Mouse (Mus musculus) limb, embryonic 12.5 days (tissue): ENCODE measurements around the gene Atp13a2. TPM values are rescaled to one million over a fixed set of nuclear protein-coding genes. Genes with fewer than 3 reads are reported as not detected.
A peak's percentile ranks its signal among the peaks of the same experiment; 100 is the strongest.

Experiments
- ATAC-seq: fragments of 200-750 bp; cut with Nextera tagmentation; 2 replicates; pipeline ENCODE4 v1.8.0; 2017; ENCODE audit warnings: low read depth, moderate TSS enrichment; ENCODE audit not compliant: insufficient number of reproducible peaks, insufficient read depth, low FRiP score, low TSS enrichment
- H3K27ac ChIP-seq: fragments of 300-500 bp; sonication (generic); 2 replicates; pipeline ENCODE4 v1.5.1; 2016; ENCODE audit warnings: mild to moderate bottlenecking, moderate library complexity
- H3K27me3 ChIP-seq: fragments of 300-500 bp; sonication (generic); 2 replicates; pipeline ENCODE4 v1.6.1; 2016; ENCODE audit warnings: mild to moderate bottlenecking, moderate library complexity
- H3K36me3 ChIP-seq: fragments of 300-500 bp; sonication (generic); 2 replicates; pipeline ENCODE4 v1.6.1; 2016; ENCODE audit warnings: mild to moderate bottlenecking, moderate library complexity
- H3K4me1 ChIP-seq: fragments of 300-500 bp; sonication (generic); replicated peaks from 2 replicates; pipeline ENCODE4 v1.6.1; 2016
- H3K4me2 ChIP-seq: fragments of 300-500 bp; sonication (generic); 2 replicates; pipeline ENCODE4 v1.6.1; 2016; ENCODE audit warnings: mild to moderate bottlenecking, moderate library complexity
- H3K4me3 ChIP-seq: fragments of 300-500 bp; sonication (generic); replicated peaks from 2 replicates; pipeline ENCODE4 v1.5.1; 2016; ENCODE audit warnings: mild to moderate bottlenecking
- H3K9ac ChIP-seq: fragments of 300-500 bp; sonication (generic); replicated peaks from 2 replicates; pipeline ENCODE4 v1.6.1; 2016; ENCODE audit warnings: mild to moderate bottlenecking, moderate library complexity
- H3K9me3 ChIP-seq: fragments of 300-500 bp; sonication (generic); 2 replicates; pipeline ENCODE4 v1.6.1; 2016; ENCODE audit warnings: mild to moderate bottlenecking, moderate library complexity
- WGBS: fragments of 180-500 bp; shearing (Covaris S2); methylation state at CpG from one replicate; pipeline ENCODE4 v1.1.7; 2016; 5-methylcytosine and 5-hydroxymethylcytosine counted together
- polyA plus RNA-seq: library from polyadenylated mRNA; unstranded; fragments of >200 nt; fragmentation: Nextera tagmentation; extraction: Ambion mirVana; gene quantifications from 2 replicates; pipeline ENCODE4 v1.2.1, GENCODE M21; 2016

Gene Atp13a2
- polyA plus RNA-seq, 1 experiment from 2014 or later = 46.0 TPM

DNA sequence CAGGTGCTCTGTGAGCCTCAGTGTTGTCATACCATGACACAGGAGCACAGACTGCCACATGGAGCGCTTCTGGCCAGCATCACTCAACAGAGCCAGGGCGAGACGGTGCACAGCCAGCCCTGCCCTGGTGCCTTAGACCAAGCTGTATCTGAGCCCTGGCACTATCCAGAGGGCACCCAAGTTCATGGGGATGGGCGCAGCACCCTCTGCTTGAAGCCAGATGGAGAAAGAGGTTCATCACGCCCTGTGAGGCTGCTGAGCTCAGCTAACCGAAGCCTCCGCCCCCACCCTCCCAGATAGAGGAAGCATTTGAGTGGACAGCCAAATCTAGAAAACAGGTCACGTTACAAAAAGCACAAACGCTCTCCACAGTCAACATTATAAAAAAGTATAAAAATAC is 29.6 kb downstream of the Atp13a2 start:
- peaks cover 45% of the 10 kb centered on the region for H3K4me1 ChIP-seq
- no peak overlapping the region for H3K4me3 ChIP-seq
- H3K36me3 ChIP-seq = peaks cover 82% of the 10 kb centered on the region
- peak overlapping the region; percentile 26; the same call in 1 of the 2 replicates for H3K27ac ChIP-seq
- H3K9ac ChIP-seq = no peak overlapping the region
- H3K9me3 ChIP-seq = no peaks in the 10 kb centered on the region
- no peaks in the 10 kb centered on the region for H3K27me3 ChIP-seq
- no peak for ATAC-seq
- H3K4me2 ChIP-seq = no peak overlapping the region
- WGBS = 88% methylated on average over 9 of the region's 9 CpGs

GRCm38 (mm10) chr4:141017657-141018436 is 31.2 kb downstream of the Atp13a2 start:
- Histone ChIP-seq H3K36me3 (peaks cover 74% of the 10 kb centered on the region), H3K9me3 (no peaks in the 10 kb centered on the region), H3K27ac (peak overlapping the region; percentile 26), H3K9ac (no peak overlapping the region), H3K4me1 (peaks cover 40% of the 10 kb centered on the region), H3K4me2 (no peak overlapping the region), H3K4me3 (no peak overlapping the region), H3K27me3 (no peaks in the 10 kb centered on the region)
- WGBS = 81% methylated on average over 29 of the region's 29 CpGs
- ATAC-seq = no peak

GRCm38 (mm10) chr4:141020220-141020619 is 33.5 kb downstream of the Atp13a2 start:
- no peak for ATAC-seq
- peak overlapping the region; percentile 97 for H3K27ac ChIP-seq

GRCm38 (mm10) chr4:141020811-141021613 is 34.3 kb downstream of the Atp13a2 start:
- Histone ChIP-seq H3K4me2 (peak overlapping the region; percentile 43), H3K9ac (peak overlapping the region; percentile 42), H3K36me3 (peaks cover 63% of the 10 kb centered on the region), H3K27ac (peak overlapping the region; percentile 97), H3K9me3 (no peaks in the 10 kb centered on the region), H3K4me3 (no peak overlapping the region; the same call in 1 of the 2 replicates), H3K4me1 (peaks cover 38% of the 10 kb centered on the region), H3K27me3 (no peaks in the 10 kb centered on the region)
- peak; percentile 54 for ATAC-seq
- 23% methylated on average over 14 of the region's 14 CpGs for WGBS

More at GRCm38 (mm10) chr4:141020220-141020619, 33.5 kb downstream of the Atp13a2 start:
- no peaks in the 10 kb centered on the region for H3K27me3 ChIP-seq
- no peaks in the 10 kb centered on the region for H3K9me3 ChIP-seq
- no peak overlapping the region for H3K4me3 ChIP-seq
- H3K9ac ChIP-seq = peak overlapping the region; percentile 42
- peaks cover 63% of the 10 kb centered on the region for H3K36me3 ChIP-seq
- 85% methylated on average over 17 of the region's 17 CpGs for WGBS
- H3K4me1 ChIP-seq = peaks cover 40% of the 10 kb centered on the region
- peak overlapping the region; percentile 43 for H3K4me2 ChIP-seq

- peaks cover 63% of the 10 kb centered on the region for H3K36me3 ChIP-seq
- 68% methylated on average over 11 of the region's 11 CpGs for WGBS
- no peak for ATAC-seq
- no peak overlapping the region for H3K4me2 ChIP-seq
- H3K9ac ChIP-seq = peak overlapping the region; percentile 42; the same call in 1 of the 2 replicates
- H3K27me3 ChIP-seq = no peaks in the 10 kb centered on the region
- no peak overlapping the region for H3K4me3 ChIP-seq
- peak overlapping the region; percentile 97 for H3K27ac ChIP-seq
- H3K4me1 ChIP-seq = peaks cover 38% of the 10 kb centered on the region
- no peaks in the 10 kb centered on the region for H3K9me3 ChIP-seq
Observed at GRCm38 (mm10) chr4:141021614-141021929, 34.9 kb downstream of the Atp13a2 start.

- H3K4me3 ChIP-seq = no peak overlapping the region
- no peak overlapping the region for H3K9ac ChIP-seq
- 0 out of 2 replicates have a peak overlapping the region, but pooled peaks have one; percentile 36 for H3K27ac ChIP-seq
- H3K4me2 ChIP-seq = no peak overlapping the region
- WGBS = 71% methylated on average over 9 of the region's 9 CpGs
- H3K9me3 ChIP-seq = no peaks in the 10 kb centered on the region
- peaks cover 61% of the 10 kb centered on the region for H3K36me3 ChIP-seq
- peaks cover 33% of the 10 kb centered on the region for H3K4me1 ChIP-seq
- H3K27me3 ChIP-seq = no peaks in the 10 kb centered on the region
- ATAC-seq = no peak
Observed at GRCm38 (mm10) chr4:141024052-141024451, 37.4 kb downstream of the Atp13a2 start.

DNA sequence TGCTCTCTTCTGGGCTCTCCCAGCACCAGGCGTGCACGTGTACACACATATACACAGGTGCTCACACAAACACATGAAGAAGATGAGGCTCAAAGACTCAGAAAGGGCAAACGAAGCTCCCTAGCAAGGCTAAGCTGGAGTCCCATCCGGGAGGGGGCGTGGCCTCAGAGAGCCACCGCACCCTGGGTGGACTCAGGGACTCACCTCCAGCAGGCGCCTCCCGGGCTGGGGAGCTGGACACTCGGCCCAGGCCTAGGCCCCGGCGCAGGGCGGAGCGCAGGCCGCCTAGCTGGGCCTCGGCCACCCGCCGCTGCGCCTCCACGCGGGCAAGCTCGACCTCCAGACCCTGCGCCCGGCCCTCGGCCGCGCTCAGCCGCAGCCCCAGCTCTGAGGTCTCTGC is 38.3 kb downstream of the Atp13a2 start:
- Histone ChIP-seq H3K27me3 (no peaks in the 10 kb centered on the region), H3K9me3 (no peaks in the 10 kb centered on the region), H3K4me1 (peaks cover 23% of the 10 kb centered on the region), H3K27ac (no peak overlapping the region), H3K4me2 (no peak overlapping the region), H3K36me3 (peaks cover 61% of the 10 kb centered on the region), H3K4me3 (no peak overlapping the region), H3K9ac (no peak overlapping the region; the same call in 1 of the 2 replicates)
- ATAC-seq = no peak
- WGBS = 80% methylated on average over 27 of the region's 27 CpGs

GRCm38 (mm10) chr4:141030541-141031206 is 44.0 kb downstream of the Atp13a2 start:
- no peak overlapping the region for H3K9ac ChIP-seq
- no peak overlapping the region for H3K27ac ChIP-seq
- H3K4me1 ChIP-seq = no peaks in the 10 kb centered on the region
- H3K4me2 ChIP-seq = no peak overlapping the region
- no peaks in the 10 kb centered on the region for H3K27me3 ChIP-seq
- no peak for ATAC-seq
- H3K36me3 ChIP-seq = peaks cover 88% of the 10 kb centered on the region
- H3K4me3 ChIP-seq = no peak overlapping the region
- 84% methylated on average over 18 of the region's 18 CpGs for WGBS
- no peaks in the 10 kb centered on the region for H3K9me3 ChIP-seq

GRCm38 (mm10) chr4:141031733-141032132 is 45.1 kb downstream of the Atp13a2 start:
- no peak overlapping the region for H3K4me2 ChIP-seq
- no peak overlapping the region for H3K9ac ChIP-seq
- no peak for ATAC-seq
- peaks cover 88% of the 10 kb centered on the region for H3K36me3 ChIP-seq
- WGBS = 20% methylated on average over 6 of the region's 6 CpGs
- H3K4me3 ChIP-seq = no peak overlapping the region
- H3K27ac ChIP-seq = no peak overlapping the region
- H3K4me1 ChIP-seq = no peaks in the 10 kb centered on the region
- H3K9me3 ChIP-seq = no peaks in the 10 kb centered on the region
- H3K27me3 ChIP-seq = no peaks in the 10 kb centered on the region

GRCm38 (mm10) chr4:141033606-141034549 is 47.2 kb downstream of the Atp13a2 start:
- Histone ChIP-seq H3K27me3 (no peaks in the 10 kb centered on the region), H3K9me3 (no peaks in the 10 kb centered on the region), H3K4me1 (no peaks in the 10 kb centered on the region), H3K9ac (0 out of 2 replicates have a peak overlapping the region, but pooled peaks have one; percentile 8), H3K4me2 (no peak overlapping the region), H3K27ac (peak overlapping the region; percentile 29; the same call in 1 of the 2 replicates), H3K36me3 (peaks cover 91% of the 10 kb centered on the region), H3K4me3 (no peak overlapping the region)
- 83% methylated on average over 27 of the region's 27 CpGs for WGBS
- ATAC-seq = no peak
